Mouse (Mus musculus) forebrain, embryonic 14.5 days (tissue): Measurements from ENCODE around the gene Slc5a5. TPM values are rescaled to one million over a fixed set of nuclear protein-coding genes. Genes with fewer than 3 reads are reported as not detected.
A peak's percentile ranks its signal among the peaks of the same experiment; 100 is the strongest.
"Not testable (repeated sequence)": the region's sequence is repeated elsewhere in the genome, so short reads cannot be mapped to it uniquely, and the experiment has no call there.

Experiments used
- ATAC-seq: fragments of 200-750 bp; cut with Nextera tagmentation; 2 replicates; pipeline ENCODE4 v1.8.0; 2017; ENCODE audit warnings: mild to moderate bottlenecking, moderate library complexity
- DNase-seq: peaks from one replicate; pipeline ENCODE4 v3.0.0-alpha.2; 2015; ENCODE audit warnings: low spot score
- H3K27ac ChIP-seq: fragments of 300-500 bp; sonication (generic); 2 replicates; pipeline ENCODE4 v1.5.1; 2014; ENCODE audit warnings: low read depth, mild to moderate bottlenecking, control low read depth, low read length, moderate library complexity
- H3K27me3 ChIP-seq: fragments of 300-500 bp; sonication (generic); replicated peaks from 2 replicates; pipeline ENCODE4 v1.6.1; 2014; ENCODE audit warnings: low read length, control low read depth, mixed read lengths; ENCODE audit not compliant: control insufficient read depth, insufficient read depth
- H3K36me3 ChIP-seq: fragments of 300-500 bp; sonication (generic); 2 replicates; pipeline ENCODE4 v1.6.1; 2014; ENCODE audit warnings: low read length, control low read depth; ENCODE audit not compliant: control insufficient read depth, insufficient read depth
- H3K4me1 ChIP-seq: fragments of 300-500 bp; sonication (generic); 2 replicates; pipeline ENCODE4 v1.6.1; 2014; ENCODE audit warnings: antibody characterized with exemption, low read length, control low read depth; ENCODE audit not compliant: control insufficient read depth, insufficient read depth
- H3K4me2 ChIP-seq: fragments of 300-500 bp; sonication (generic); 2 replicates; pipeline ENCODE4 v1.6.1; 2014; ENCODE audit warnings: mild to moderate bottlenecking, control low read depth, low read length
- H3K4me3 ChIP-seq: fragments of 300-500 bp; sonication (generic); 2 replicates; pipeline ENCODE4 v1.5.1; 2014; ENCODE audit warnings: low read depth, low read length, control low read depth
- H3K9ac ChIP-seq: fragments of 300-500 bp; sonication (generic); 2 replicates; pipeline ENCODE4 v1.6.1; 2014; ENCODE audit warnings: mild to moderate bottlenecking, low read length, control low read depth, moderate library complexity
- H3K9me3 ChIP-seq: fragments of 300-500 bp; sonication (generic); replicated peaks from 2 replicates; pipeline ENCODE4 v1.6.1; 2016; ENCODE audit warnings: low read length, control low read depth, mixed read lengths; ENCODE audit not compliant: control insufficient read depth
- WGBS: fragments of 180-500 bp; shearing (Covaris S2); extraction: QIAGEN DNeasy Blood & Tissue Kit; methylation state at CpG from one replicate; pipeline ENCODE4 v1.1.7; 2014; 5-methylcytosine and 5-hydroxymethylcytosine counted together
- polyA plus RNA-seq: library from polyadenylated mRNA; unstranded; fragments of >200 nt; fragmentation: Nextera tagmentation; extraction: Ambion mirVana; gene quantifications from 2 replicates; pipeline ENCODE4 v1.2.1, GENCODE M21; 2014

Slc5a5 gene
- polyA plus RNA-seq, 1 experiment from 2014 or later = 0.60 TPM

- H3K9me3 ChIP-seq = no peaks in the 10 kb centered on the region
- peaks cover 8% of the 10 kb centered on the region for H3K4me1 ChIP-seq
- peak; percentile 88 for DNase-seq
- peak overlapping the region; percentile 82 for H3K4me3 ChIP-seq
- peak overlapping the region; percentile 49 for H3K27ac ChIP-seq
- WGBS = under 1% methylated on average over 20 of the region's 20 CpGs
- peaks cover 9% of the 10 kb centered on the region for H3K27me3 ChIP-seq
- peak overlapping the region; percentile 75 for H3K9ac ChIP-seq
- H3K36me3 ChIP-seq = peaks cover 34% of the 10 kb centered on the region
- peak overlapping the region; percentile 90 for H3K4me2 ChIP-seq
- ATAC-seq = peak; percentile 56
Observed at GRCm38 (mm10) chr8:70897681-70898413, 5.3 kb upstream of the Slc5a5 start.

GRCm38 (mm10) chr8:70897021-70897680, 4.6 kb upstream of the Slc5a5 start, which contains the start of gene Rpl18a:
Rpl18a (minus strand) TSS chr8:70897412.
- ATAC-seq = peak; percentile 98
- Histone ChIP-seq H3K4me1 (peaks cover 10% of the 10 kb centered on the region), H3K27me3 (peaks cover 16% of the 10 kb centered on the region), H3K4me2 (peak within 1 kb of the TSS; percentile 93), H3K36me3 (peaks cover 35% of the 10 kb centered on the region), H3K9me3 (no peaks in the 10 kb centered on the region), H3K27ac (peak within 1 kb of the TSS; percentile 49), H3K9ac (peak within 1 kb of the TSS; percentile 88), H3K4me3 (peak within 1 kb of the TSS; percentile 82)
- peak; percentile 100 for DNase-seq
- under 1% methylated on average over 59 of the region's 60 CpGs for WGBS

DNA sequence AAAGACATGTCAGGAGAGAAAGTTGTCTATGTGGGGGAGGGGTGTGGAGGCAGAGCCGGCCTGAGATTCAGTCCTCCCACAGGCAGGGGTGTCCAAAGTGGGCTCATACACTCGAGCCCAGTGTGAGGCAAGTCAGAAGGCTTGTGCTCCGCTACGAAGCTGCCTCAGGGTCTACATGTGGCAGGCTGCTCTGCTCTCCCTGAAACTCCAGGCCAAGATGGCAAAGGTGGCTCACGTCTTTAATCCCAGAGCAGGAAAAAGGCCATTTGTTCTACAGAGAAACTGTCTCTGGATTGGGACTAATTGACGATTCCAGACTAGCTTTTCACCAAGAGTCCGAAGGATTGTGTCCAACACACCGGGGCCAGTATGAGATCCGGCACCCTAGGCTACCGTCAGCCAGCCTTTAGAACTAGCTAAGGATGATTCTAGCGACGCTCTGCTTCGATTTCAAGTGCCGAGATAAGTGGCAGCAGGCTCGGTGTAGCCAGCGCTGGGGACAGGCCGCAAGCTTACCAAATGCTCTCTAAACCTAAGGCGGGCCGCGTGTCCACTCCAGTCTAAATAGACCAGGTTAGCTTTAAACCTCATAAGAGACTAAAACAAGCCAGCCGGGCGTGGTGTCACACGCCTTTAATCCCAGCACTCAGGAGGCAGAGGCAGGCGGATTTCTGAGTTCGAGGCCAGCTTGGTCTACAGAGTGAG, 3.9 kb upstream of the Slc5a5 start:
- 4% methylated on average over 25 of the region's 25 CpGs for whole genome bisulfite sequencing
- Histone ChIP-seq H3K36me3 (peaks cover 35% of the 10 kb centered on the region), H3K9ac (peak overlapping the region; percentile 88), H3K27ac (peak overlapping the region; percentile 18; the same call in 1 of the 2 replicates), H3K9me3 (no peaks in the 10 kb centered on the region), H3K4me1 (peaks cover 10% of the 10 kb centered on the region), H3K27me3 (peaks cover 23% of the 10 kb centered on the region), H3K4me3 (peak overlapping the region; percentile 82), H3K4me2 (peak overlapping the region; percentile 93)
- ATAC-seq (no peak), DNase-seq (no peak)

DNA sequence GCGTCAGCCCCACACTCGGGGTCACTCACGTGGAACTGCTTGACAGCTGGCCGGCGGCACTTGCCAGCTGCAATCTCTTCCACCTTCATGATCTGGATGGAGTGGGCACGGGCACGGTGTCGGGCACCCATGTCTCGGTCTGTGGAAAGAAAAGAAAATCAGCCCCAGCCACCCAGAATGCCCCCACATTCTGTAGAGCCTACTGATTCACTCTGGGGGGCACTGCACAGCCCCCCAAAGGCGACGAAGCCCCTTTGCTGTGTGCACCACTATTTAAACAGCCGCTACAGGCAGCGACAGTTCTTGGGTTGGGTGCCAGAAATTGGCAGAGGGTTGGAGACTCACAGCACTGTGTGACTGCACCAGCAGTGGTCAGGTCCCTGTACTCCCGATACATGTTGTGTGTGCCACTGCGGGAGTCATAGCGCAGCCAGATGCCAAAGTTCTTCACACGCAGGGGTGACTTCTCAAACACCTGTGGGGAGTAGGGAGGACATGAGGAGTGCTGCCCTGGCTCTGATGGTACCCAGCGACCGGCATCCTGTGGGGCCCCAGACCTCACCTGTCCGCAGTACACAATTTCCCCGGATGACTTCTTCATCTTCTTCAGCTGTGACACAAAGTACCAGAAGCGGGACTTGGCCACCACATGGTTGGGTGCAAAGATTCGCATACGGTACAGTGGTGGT, 3.2 kb upstream of the Slc5a5 start:
- H3K27me3 ChIP-seq = peaks cover 31% of the 10 kb centered on the region
- H3K36me3 ChIP-seq = peaks cover 35% of the 10 kb centered on the region
- peak overlapping the region; percentile 82; the same call in 1 of the 2 replicates for H3K4me3 ChIP-seq
- DNase-seq, H3K9me3 ChIP-seq, ATAC-seq, H3K27ac ChIP-seq: not testable (repeated sequence)
- peak overlapping the region; percentile 93 for H3K4me2 ChIP-seq
- 83% methylated on average over 23 of the region's 24 CpGs for WGBS
- H3K4me1 ChIP-seq = peaks cover 10% of the 10 kb centered on the region
- peak overlapping the region; percentile 88; the same call in 1 of the 2 replicates for H3K9ac ChIP-seq

DNA sequence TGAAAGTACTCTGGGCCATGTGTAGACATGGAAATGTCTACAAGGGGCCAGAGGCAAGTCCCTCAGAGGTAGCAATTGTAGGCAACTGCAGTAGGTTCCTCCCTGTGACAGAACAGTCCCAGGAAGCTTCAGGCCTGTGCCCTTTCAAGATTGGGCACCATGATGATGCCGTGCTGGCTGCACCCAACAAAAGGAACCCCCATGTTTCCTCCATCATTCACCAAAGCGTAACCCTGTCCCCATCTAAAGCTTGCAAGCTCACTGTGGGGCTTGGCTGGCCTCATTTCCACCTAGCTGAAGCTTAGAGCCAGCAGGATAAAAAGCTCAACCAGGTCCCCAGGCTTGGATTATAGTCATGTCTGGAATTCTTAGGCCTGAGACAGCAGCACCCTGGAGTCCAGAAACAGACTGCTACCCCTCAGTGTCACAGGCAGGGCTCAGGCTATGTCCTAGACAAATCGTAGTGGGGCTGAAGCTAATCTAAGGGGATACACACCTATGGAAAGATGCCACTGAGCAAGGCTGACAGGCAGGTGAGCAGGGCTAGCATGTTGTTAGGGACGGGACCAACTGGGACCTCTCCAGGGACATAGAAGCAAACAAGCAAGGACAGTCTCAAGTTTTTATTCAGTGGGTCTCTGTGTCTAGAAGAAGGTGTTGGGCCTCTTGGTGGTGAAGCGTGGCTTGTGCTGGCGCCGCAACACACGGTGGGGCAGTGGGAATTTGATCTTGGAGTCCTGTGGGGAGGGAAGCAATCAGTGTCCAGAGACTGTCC, 2.4 kb upstream of the Slc5a5 start:
- H3K9me3 ChIP-seq = no peaks in the 10 kb centered on the region
- no peak overlapping the region for H3K9ac ChIP-seq
- no peak overlapping the region for H3K27ac ChIP-seq
- H3K36me3 ChIP-seq = peaks cover 35% of the 10 kb centered on the region
- H3K4me2 ChIP-seq = no peak overlapping the region
- WGBS = 86% methylated on average over 8 of the region's 8 CpGs
- H3K27me3 ChIP-seq = peaks cover 35% of the 10 kb centered on the region
- H3K4me1 ChIP-seq = peaks cover 10% of the 10 kb centered on the region
- DNase-seq = no peak
- ATAC-seq = no peak
- no peak overlapping the region for H3K4me3 ChIP-seq

DNA sequence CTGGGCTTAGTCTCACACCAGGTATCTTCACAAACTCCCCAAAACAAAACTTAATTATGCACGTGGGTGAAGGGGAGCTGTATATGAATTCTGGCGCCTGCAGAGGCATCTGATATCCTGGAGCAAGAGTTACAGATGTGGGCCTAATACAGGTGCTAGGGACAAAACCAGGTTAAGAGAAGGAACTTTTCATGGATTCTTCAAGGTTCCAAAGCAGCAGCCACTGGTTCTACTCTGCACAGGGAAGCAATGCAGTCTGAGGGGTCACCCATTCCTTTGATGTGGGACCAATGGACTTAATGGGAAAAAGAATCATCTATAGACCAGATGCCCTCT, 1.8 kb upstream of the Slc5a5 start:
- Histone ChIP-seq H3K4me3 (no peak overlapping the region), H3K9me3 (no peaks in the 10 kb centered on the region), H3K4me1 (peaks cover 10% of the 10 kb centered on the region), H3K4me2 (no peak overlapping the region), H3K9ac (no peak overlapping the region), H3K36me3 (peaks cover 35% of the 10 kb centered on the region), H3K27me3 (peaks cover 35% of the 10 kb centered on the region), H3K27ac (no peak overlapping the region)
- WGBS = 62% methylated on average over 2 of the region's 2 CpGs
- DNase-seq (no peak), ATAC-seq (no peak)

- peaks cover 35% of the 10 kb centered on the region for H3K27me3 ChIP-seq
Observed at GRCm38 (mm10) chr8:70893656-70894384, 1.3 kb upstream of the Slc5a5 start.

More at GRCm38 (mm10) chr8:70893656-70894384, 1.3 kb upstream of the Slc5a5 start:
- no peak; the same call in 1 of the 2 replicates for ATAC-seq
- Histone ChIP-seq H3K4me3 (no peak overlapping the region), H3K4me2 (no peak overlapping the region), H3K36me3 (peaks cover 35% of the 10 kb centered on the region), H3K9me3 (no peaks in the 10 kb centered on the region), H3K9ac (no peak overlapping the region), H3K27ac (no peak overlapping the region), H3K4me1 (peaks cover 10% of the 10 kb centered on the region)
- WGBS = 26% methylated on average over 12 of the region's 12 CpGs
- peak; percentile 89 for DNase-seq
